ENCODE assay signal across 8 mouse cellular contexts in genomic region chr6:89643798-89644270, GRCm38 (mm10). TPM values are rescaled to one million over a fixed set of nuclear protein-coding genes. Genes with fewer than 3 reads are reported as not detected.
DNase-seq lines count a peak whose midpoint lies in the region; ATAC-seq and TF ChIP-seq lines count a peak whose summit lies in the region.

Txnrd3 (plus strand) TSS chr6:89643988.

- no peak for TF ChIP-seq POLR2A in ES-Bruce4 (IDR thresholded peaks at IDR 0.05; ENCODE audit: insufficient read depth, low read length)

- H3K4me1 ChIP-seq in ES-Bruce4 (ENCODE audit: control insufficient read depth, insufficient read depth, low read length): no peaks in the 10 kb centered on the region
- 0 out of 2 replicates have a peak, but pooled peaks cover 2% of the 10 kb centered on the region for H3K4me1 ChIP-seq in forebrain, embryonic 14.5 days (ENCODE audit: control insufficient read depth, insufficient read depth, low read length)
- H3K4me1 ChIP-seq in neural tube, embryonic 15.5 days: peaks cover 12% of the 10 kb centered on the region

- no peaks in the 10 kb centered on the region for H3K27me3 ChIP-seq in ES-Bruce4 (ENCODE audit: control insufficient read depth, insufficient read depth, low read length, poor library complexity, severe bottlenecking)
- no peaks in the 10 kb centered on the region for H3K27me3 ChIP-seq in forebrain, embryonic 14.5 days (replicated peaks; ENCODE audit: control insufficient read depth, insufficient read depth, low read length)
- no peaks in the 10 kb centered on the region for H3K27me3 ChIP-seq in neural tube, embryonic 15.5 days (replicated peaks)

- peak within 1 kb of the TSS; percentile 65 for H3K4me3 ChIP-seq in ES-Bruce4 (ENCODE audit: low read depth, low read length)
- peak within 1 kb of the TSS; percentile 65 for H3K4me3 ChIP-seq in forebrain, embryonic 14.5 days (ENCODE audit: low read depth, low read length)
- peak within 1 kb of the TSS; percentile 58 for H3K4me3 ChIP-seq in neural tube, embryonic 15.5 days (replicated peaks)

- no peak for TF ChIP-seq CTCF in ES-Bruce4 (IDR thresholded peaks at IDR 0.05; ENCODE audit: low read depth, low read length)

- intact Hi-C loops in heart, postnatal 14 days (cut with DNase I): no loop called here

- 0 out of 2 replicates have a peak within 1 kb of the TSS, but pooled peaks have one; percentile 6 for H3K27ac ChIP-seq in ES-Bruce4 (ENCODE audit: insufficient read depth, low read length)
- peak within 1 kb of the TSS; percentile 86 for H3K27ac ChIP-seq in forebrain, embryonic 14.5 days (ENCODE audit: low read depth, low read length)
- peak within 1 kb of the TSS; percentile 86 for H3K27ac ChIP-seq in neural tube, embryonic 15.5 days (replicated peaks)

- TF ChIP-seq EP300 in ES-Bruce4 (IDR thresholded peaks at IDR 0.05; ENCODE audit: insufficient read depth, low read depth, low read length): no peak

- WGBS in forebrain, embryonic 14.5 days: under 1% methylated on average over 42 of the region's 51 CpGs
- under 1% methylated on average over 32 of the region's 51 CpGs for WGBS in neural tube, embryonic 15.5 days

- DNase-seq in forebrain, embryonic 14.5 days (ENCODE audit: low spot score): peak; percentile 89
- peak; percentile 95 to 96 for DNase-seq in heart, postnatal 14 days
- DNase-seq in layer of hippocampus, adult 11-12 months (ENCODE audit: low spot score): peak; percentile 87
- peak; percentile 94 to 95 for DNase-seq in lung, adult 18-20 months
- DNase-seq in testis, postnatal 14 days (ENCODE audit: low spot score): peak; percentile 93

- peak within 1 kb of the TSS; percentile 86 for H3K9ac ChIP-seq in ES-Bruce4 (ENCODE audit: low read depth, poor library complexity, severe bottlenecking)
- H3K9ac ChIP-seq in forebrain, embryonic 14.5 days (ENCODE audit: low read length): peak within 1 kb of the TSS; percentile 73
- peak within 1 kb of the TSS; percentile 63 for H3K9ac ChIP-seq in neural tube, embryonic 15.5 days (replicated peaks)

- H3K4me2 ChIP-seq in forebrain, embryonic 14.5 days (ENCODE audit: low read length): peak within 1 kb of the TSS; percentile 81
- H3K4me2 ChIP-seq in neural tube, embryonic 15.5 days: peak within 1 kb of the TSS; percentile 91

- H3K36me3 ChIP-seq in ES-Bruce4 (ENCODE audit: control insufficient read depth, insufficient read depth, low read length, poor library complexity, severe bottlenecking): no peaks in the 10 kb centered on the region
- no peaks in the 10 kb centered on the region for H3K36me3 ChIP-seq in forebrain, embryonic 14.5 days (ENCODE audit: control insufficient read depth, insufficient read depth, low read length)
- no peaks in the 10 kb centered on the region for H3K36me3 ChIP-seq in neural tube, embryonic 15.5 days

- peak; percentile 75 for ATAC-seq in cerebellum, adult (ENCODE audit: insufficient number of reproducible peaks, low FRiP score, low TSS enrichment)
- peak; percentile 90 for ATAC-seq in forebrain, embryonic 14.5 days
- ATAC-seq in neural tube, embryonic 15.5 days (ENCODE audit: low FRiP score): peak; percentile 90

- no peaks in the 10 kb centered on the region for H3K9me3 ChIP-seq in ES-Bruce4 (replicated peaks; ENCODE audit: control insufficient read depth, insufficient read depth, low read length, poor library complexity, severe bottlenecking)
- H3K9me3 ChIP-seq in forebrain, embryonic 14.5 days (replicated peaks; ENCODE audit: control insufficient read depth, low read length): no peaks in the 10 kb centered on the region
- no peaks in the 10 kb centered on the region for H3K9me3 ChIP-seq in neural tube, embryonic 15.5 days (replicated peaks)

RNA-seq across cellular contexts. Expression of gene Txnrd3, which starts in this region (rescaled TPM):
- polyA plus RNA-seq in ES-Bruce4 (2011; ENCODE audit: insufficient read depth, insufficient read length, low read depth, missing spikeins): 2.4 and 3.0 TPM in 2 replicates
- polyA plus RNA-seq in forebrain, embryonic 14.5 days (2014; fragmentation: Nextera tagmentation; extraction: Ambion mirVana): 11.9 and 12.1 TPM in 2 replicates
- total RNA-seq in heart, postnatal 14 days (2021): 10 to 100 TPM; 20.1 to 20.3 TPM
- polyA plus RNA-seq in neural tube, embryonic 15.5 days (2015; fragmentation: Nextera tagmentation; extraction: Ambion mirVana): 11.6 and 12.7 TPM in 2 replicates

Comparison
In these comparisons a context has a peak if more than half of its experiments do, and no peak if none do; other contexts are left out.
1. Peak in every context shown above with its lines: DNase-seq, ATAC-seq, H3K4me3 ChIP-seq and H3K27ac ChIP-seq.
2. H3K27ac ChIP-seq: peak in every context shown above with its lines; median percentile 86 in forebrain, embryonic 14.5 days; 86 in neural tube, embryonic 15.5 days; 6 in ES-Bruce4.